Mouse (Mus musculus) brain, adult 2 months (tissue): ENCODE measurements around the gene Mpv17l2.

Experiments
- DNase-seq: peaks from one replicate; pipeline ENCODE4 v3.0.0; 2011; ENCODE audit warnings: low read depth, low spot score

Mpv17l2 gene

GRCm38 (mm10) chr8:70766571-70767440 lies 6.1 kb upstream of the Mpv17l2 start:
- DNase-seq: peak; percentile 71

- DNase-seq: no peak
Measured at GRCm38 (mm10) chr8:70765838-70766570, 5.3 kb upstream of the Mpv17l2 start.

GRCm38 (mm10) chr8:70765329-70765728 lies 4.6 kb upstream of the Mpv17l2 start:
- DNase-seq: no peak

- no peak for DNase-seq
Measured at GRCm38 (mm10) chr8:70764676-70765075, 3.9 kb upstream of the Mpv17l2 start.

GRCm38 (mm10) chr8:70764026-70764425 lies 3.3 kb upstream of the Mpv17l2 start:
- no peak for DNase-seq

GRCm38 (mm10) chr8:70763354-70763753 lies 2.6 kb upstream of the Mpv17l2 start:
- DNase-seq: no peak

- DNase-seq: no peak
Measured at GRCm38 (mm10) chr8:70762118-70762517, 1.4 kb upstream of the Mpv17l2 start.

GRCm38 (mm10) chr8:70760350-70760749 lies 396 bp downstream of the Mpv17l2 start:
- DNase-seq: no peak

GRCm38 (mm10) chr8:70758616-70759561 lies 1.9 kb downstream of the Mpv17l2 start:
- peak; percentile 35 for DNase-seq

GRCm38 (mm10) chr8:70758308-70758615 lies 2.5 kb downstream of the Mpv17l2 start:
- DNase-seq: no peak

GRCm38 (mm10) chr8:70757523-70758307 lies 3.0 kb downstream of the Mpv17l2 start:
- peak; percentile 73 for DNase-seq

- DNase-seq: no peak
Measured at GRCm38 (mm10) chr8:70756476-70757040, 4.2 kb downstream of the Mpv17l2 start.

- no peak for DNase-seq
Measured at GRCm38 (mm10) chr8:70755661-70756475, 4.9 kb downstream of the Mpv17l2 start.

GRCm38 (mm10) chr8:70754871-70755660 lies 5.7 kb downstream of the Mpv17l2 start:
- DNase-seq: peak; percentile 95

- peak; percentile 100 for DNase-seq
Measured at GRCm38 (mm10) chr8:70754043-70754870, 6.5 kb downstream of the Mpv17l2 start, which contains the start of gene Rab3a. Gene Rab3a, plus strand, starts transcription at chr8:70754679.

GRCm38 (mm10) chr8:70753151-70753550 lies 7.6 kb downstream of the Mpv17l2 start:
- DNase-seq: peak; percentile 88

- peak; percentile 84 for DNase-seq
Measured at GRCm38 (mm10) chr8:70752000-70752764, 8.6 kb downstream of the Mpv17l2 start.
